Mouse (Mus musculus) CH12.LX (cell line): Measurements from ENCODE around the gene Igflr1. TPM values are rescaled to one million over a fixed set of nuclear protein-coding genes. Genes with fewer than 3 reads are reported as not detected.

ENCODE experiments used
- DNase-seq: peaks from one replicate; pipeline ENCODE4 v3.0.0-alpha.2; 2013; ENCODE audit errors: extremely low read depth
- H3K27ac ChIP-seq: 2 replicates; pipeline ENCODE4 v1.5.1; 2012; ENCODE audit warnings: low read depth, mild to moderate bottlenecking, control low read depth, moderate library complexity; ENCODE audit not compliant: insufficient read depth
- H3K27me3 ChIP-seq: replicated peaks from 2 replicates; pipeline ENCODE3; 2012; ENCODE audit warnings: inconsistent platforms
- H3K36me3 ChIP-seq, 2 experiments: replicated peaks in 1 of 2; 2 replicates each; pipeline versions ENCODE3 to v1.6.1; 2012; ENCODE audit warnings: inconsistent platforms in 1 of 2, low read length in 1 of 2, mild to moderate bottlenecking in 1 of 2, mixed read lengths in 1 of 2, moderate library complexity in 1 of 2; ENCODE audit not compliant: control insufficient read depth in 1 of 2, insufficient read depth in 1 of 2
- H3K4me1 ChIP-seq, 2 experiments: 2 replicates each; pipeline ENCODE4 v1.6.1; 2012; ENCODE audit warnings: inconsistent platforms in 1 of 2, moderate library complexity in 1 of 2; ENCODE audit not compliant: insufficient read depth in 2 of 2, control insufficient read depth in 1 of 2
- H3K4me2 ChIP-seq: 2 replicates; pipeline ENCODE4 v1.6.1; 2012; ENCODE audit warnings: low read depth, mild to moderate bottlenecking, control low read depth; ENCODE audit not compliant: poor library complexity, insufficient read depth, severe bottlenecking
- H3K4me3 ChIP-seq, 3 experiments: fragments of 150-350 bp in 1 of 3; sonication (generic) in 1 of 3; replicated peaks in 1 of 3; 2 replicates each; pipeline versions ENCODE3 to v1.5.1; 2011 to 2012; ENCODE audit warnings: low read depth in 2 of 3, low read length in 2 of 3, mild to moderate bottlenecking in 2 of 3, moderate library complexity in 2 of 3, control low read depth in 1 of 3, improper control_type of control experiment in 1 of 3, inconsistent platforms in 1 of 3, mixed read lengths in 1 of 3; ENCODE audit not compliant: poor library complexity in 1 of 3
- H3K79me2 ChIP-seq: replicated peaks from 2 replicates; pipeline ENCODE4 v1.6.1; 2012; ENCODE audit warnings: mild to moderate bottlenecking, moderate library complexity; ENCODE audit not compliant: control insufficient read depth, poor library complexity, insufficient read depth, severe bottlenecking; ENCODE audit errors: extremely low read depth
- H3K9ac ChIP-seq: 2 replicates; pipeline ENCODE4 v1.6.1; 2012; ENCODE audit warnings: low read depth, mild to moderate bottlenecking, control low read depth, moderate library complexity; ENCODE audit not compliant: insufficient read depth
- H3K9me3 ChIP-seq: replicated peaks from 2 replicates; pipeline ENCODE3; 2012; ENCODE audit warnings: low read length, inconsistent platforms, mixed read lengths
- CTCF ChIP-seq, 2 experiments: IDR thresholded peaks in 1 of 2; conservative IDR thresholded peaks in 1 of 2; 2 replicates each; pipeline ENCODE4 v1.5.1; 2011 to 2012; ENCODE audit warnings: low read depth in 2 of 2, low read length in 2 of 2, improper control_type of control experiment in 1 of 2, inconsistent platforms in 1 of 2, mild to moderate bottlenecking in 1 of 2, moderate library complexity in 1 of 2
- EP300 ChIP-seq: IDR thresholded peaks from 2 replicates; pipeline ENCODE4 v1.6.1; 2011; ENCODE audit warnings: low read length, improper control_type of control experiment
- IRF4 ChIP-seq: IDR thresholded peaks from 2 replicates; pipeline ENCODE4 v1.6.1; 2014; ENCODE audit warnings: low read depth, mild to moderate bottlenecking, inconsistent platforms, low read length, improper control_type of control experiment
- MXI1 ChIP-seq: IDR thresholded peaks from 2 replicates; pipeline ENCODE4 v1.6.1; 2011; ENCODE audit warnings: mild to moderate bottlenecking, low read depth, low read length, improper control_type of control experiment
- POLR2AphosphoS2 ChIP-seq: IDR thresholded peaks from 2 replicates; pipeline ENCODE4 v1.6.1; 2011; ENCODE audit warnings: low read depth, low read length, improper control_type of control experiment
- SIN3A ChIP-seq: IDR thresholded peaks from 2 replicates; pipeline ENCODE4 v1.6.1; 2012; ENCODE audit warnings: low read length, improper control_type of control experiment, inconsistent platforms
- dilution Hi-C: fragments of 300-500 bp; cut with MboI; formaldehyde crosslinking; loops from 2 replicates; pipeline ENCODE4 v1.14.3; 2020; ENCODE audit warnings: low sequenced_read_pairs; ENCODE audit not compliant: extremely low pct_unique_long_range_greater_than_20kb, extremely low pct_ligation_motif_present
- in situ Hi-C: fragments of 300-500 bp; cut with MboI; formaldehyde crosslinking; loops from 3 replicates; pipeline ENCODE4 v1.14.3; 2019; ENCODE audit warnings: low sequenced_read_pairs, low pct_ligation_motif_present, low pct_unique_long_range_greater_than_20kb, mixed read lengths
- polyA plus RNA-seq: library from polyadenylated mRNA; unstranded; fragments of >175 nt; gene quantifications from 2 replicates; pipeline ENCODE4 v1.2.1, GENCODE M21; 2012; ENCODE audit warnings: low read depth; ENCODE audit not compliant: insufficient read length
- total RNA-seq, 2 experiments: library from RNA; depleted of rRNA; stranded (reverse); fragments of 300-350 nt in 1 of 2; fragments of >200 nt in 1 of 2; gene quantifications; 2 replicates each; pipeline ENCODE4 v1.2.3; 2012 to 2014

Gene Igflr1
- total and polyA plus RNA-seq, 3 experiments, result 1.3 TPM; not detected in 2

DNA sequence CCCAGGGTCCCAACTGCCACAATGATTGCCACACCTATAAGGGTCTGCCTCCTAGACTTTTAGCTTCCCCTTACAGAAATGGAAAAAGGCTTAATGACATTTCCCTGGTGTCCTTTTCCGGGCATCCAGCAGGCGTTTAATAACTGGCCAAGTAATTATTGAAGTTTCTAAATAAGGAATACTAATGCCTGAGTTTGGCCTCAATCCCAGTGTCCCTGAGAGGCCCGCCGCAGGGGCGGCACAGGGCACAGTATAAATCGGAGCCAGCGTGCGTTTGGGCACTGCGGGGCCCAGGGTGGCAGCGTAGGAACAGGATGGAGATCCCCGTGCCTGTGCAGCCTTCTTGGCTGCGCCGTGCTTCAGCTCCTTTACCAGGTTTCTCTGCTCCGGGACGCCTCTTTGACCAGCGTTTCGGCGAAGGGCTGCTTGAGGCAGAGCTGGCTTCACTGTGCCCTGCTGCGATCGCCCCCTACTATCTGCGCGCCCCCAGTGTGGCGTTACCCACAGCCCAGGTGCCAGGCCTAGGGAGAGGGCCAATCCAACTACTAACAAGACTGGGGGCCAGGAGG, 12.1 kb upstream of the Igflr1 start:
- peaks cover 1% of the 10 kb centered on the region for H3K79me2 ChIP-seq
- peak overlapping the region; percentile 54 to 71 (median 70) for H3K4me3 ChIP-seq
- dilution Hi-C loops, result no loop called here
- H3K4me1 ChIP-seq, result peaks cover 5 to 29% of the 10 kb centered on the region in 2 experiments; a peak in 3 of 4 replicates
- no peak for DNase-seq
- H3K9ac ChIP-seq, result peak overlapping the region; percentile 83
- in situ Hi-C loops, result no loop called here
- H3K9me3 ChIP-seq, result no peaks in the 10 kb centered on the region
- H3K4me2 ChIP-seq, result peak overlapping the region; percentile 82
- H3K27me3 ChIP-seq, result no peaks in the 10 kb centered on the region
- TF ChIP-seq SIN3A, result peak; percentile 3; the same call in 1 of the 2 replicates
- no peak for TF ChIP-seq EP300
- 0 out of 2 replicates have a peak, but pooled peaks have one; percentile 60 for TF ChIP-seq MXI1
- H3K27ac ChIP-seq, result peak overlapping the region; percentile 48
- peaks cover 32 to 55% of the 10 kb centered on the region in 2 experiments for H3K36me3 ChIP-seq

- in situ Hi-C loops (no loop called here), dilution Hi-C loops (no loop called here)
- Histone ChIP-seq H3K79me2 (peaks cover 10% of the 10 kb centered on the region), H3K9ac (peak overlapping the region; percentile 83; the same call in 1 of the 2 replicates), H3K4me1 (peaks cover 5 to 37% of the 10 kb centered on the region in 2 experiments; a peak in 3 of 4 replicates), H3K36me3 (peaks cover 32 to 51% of the 10 kb centered on the region in 2 experiments), H3K27ac (no peak overlapping the region), H3K27me3 (no peaks in the 10 kb centered on the region), H3K4me2 (0 out of 2 replicates have a peak overlapping the region, but pooled peaks have one; percentile 82), H3K4me3 (peak overlapping the region in 1 of 3 experiments; percentile 71), H3K9me3 (no peaks in the 10 kb centered on the region)
- no peak for DNase-seq
- peak; percentile 41; the same call in 1 of the 2 replicates for TF ChIP-seq POLR2AphosphoS2
- TF ChIP-seq MXI1, result no peak
Measured at GRCm38 (mm10) chr7:30553810-30554584, 11.2 kb upstream of the Igflr1 start.

GRCm38 (mm10) chr7:30556894-30557536, 8.2 kb upstream of the Igflr1 start:
- Histone ChIP-seq H3K79me2 (peaks cover 19% of the 10 kb centered on the region), H3K4me3 (no peak overlapping the region), H3K36me3 (peaks cover 32 to 48% of the 10 kb centered on the region in 2 experiments), H3K27me3 (no peaks in the 10 kb centered on the region), H3K4me2 (no peak overlapping the region), H3K9ac (no peak overlapping the region), H3K9me3 (no peaks in the 10 kb centered on the region), H3K27ac (no peak overlapping the region), H3K4me1 (peaks cover 5 to 39% of the 10 kb centered on the region in 2 experiments; a peak in 3 of 4 replicates)
- TF ChIP-seq POLR2AphosphoS2 (no peak), IRF4 (no peak), CTCF (conservative IDR thresholded peaks at IDR 0.05 in 1 of 2, IDR thresholded peaks at IDR 0.05 in 1 of 2; ENCODE audit: low read depth in 2 of 2, low read length in 2 of 2) (peak in 1 of 2 experiments; percentile 46; a peak in 2 of 4 replicates)
- in situ Hi-C loops (loop anchor here (5.0 kb wide), 1 partner anchor 50 kb away; no protein-coding TSS in a partner anchor), dilution Hi-C loops (no loop called here)
- no peak for DNase-seq
